Mouse (Mus musculus): ENCODE measurements around the gene Cct3. TPM values are rescaled to one million over a fixed set of nuclear protein-coding genes. Genes with fewer than 3 reads are reported as not detected.

Cct3 gene
- 594 and 602 TPM in 2 replicates for polyA plus RNA-seq (2014; fragmentation: Nextera tagmentation; extraction: Ambion mirVana)

- peak within 1 kb of the TSS; percentile 85 for H3K4me2 ChIP-seq
- peak; percentile 99 for ATAC-seq (ENCODE audit: insufficient read depth)
- peaks cover 36% of the 10 kb centered on the region for H3K36me3 ChIP-seq (ENCODE audit: insufficient read depth)
- H3K9ac ChIP-seq = peak within 1 kb of the TSS; percentile 79
- H3K4me3 ChIP-seq (ENCODE audit: low read depth, low read length) = peak within 1 kb of the TSS; percentile 68
- H3K9me3 ChIP-seq (ENCODE audit: low read depth, low read length) = no peaks in the 10 kb centered on the region
- peak; percentile 40 for TF ChIP-seq CTCF (IDR thresholded peaks at IDR 0.05; ENCODE audit: low read depth)
- peak; percentile 99 for DNase-seq
- H3K27ac ChIP-seq (ENCODE audit: low read depth) = peak within 1 kb of the TSS; percentile 96
- H3K4me1 ChIP-seq (ENCODE audit: insufficient read depth) = peaks cover 5% of the 10 kb centered on the region
- no peaks in the 10 kb centered on the region for H3K27me3 ChIP-seq (ENCODE audit: insufficient read depth, low read length)
- WGBS = under 1% methylated on average over 44 of the region's 44 CpGs
Observed at GRCm38 (mm10) chr3:88296561-88297318, at the start of gene Cct3, which contains the start of gene Tsacc. Gene Cct3, plus strand, starts transcription at chr3:88297116. Gene Tsacc, minus strand, starts transcription at chr3:88296999.

- no peak overlapping the region for H3K4me3 ChIP-seq (ENCODE audit: low read depth, low read length)
- TF ChIP-seq CTCF (IDR thresholded peaks at IDR 0.05; ENCODE audit: low read depth) = no peak
- no peak overlapping the region for H3K4me2 ChIP-seq
- ATAC-seq (ENCODE audit: insufficient read depth) (no peak), DNase-seq (no peak)
- no peak overlapping the region for H3K9ac ChIP-seq
- WGBS = 61% methylated on average over 9 of the region's 9 CpGs
- H3K4me1 ChIP-seq (ENCODE audit: insufficient read depth) = no peaks in the 10 kb centered on the region
- no peak overlapping the region for H3K27ac ChIP-seq (ENCODE audit: low read depth)
- H3K27me3 ChIP-seq (ENCODE audit: insufficient read depth, low read length) = peaks cover 17% of the 10 kb centered on the region
- no peaks in the 10 kb centered on the region for H3K36me3 ChIP-seq (ENCODE audit: insufficient read depth)
- no peaks in the 10 kb centered on the region for H3K9me3 ChIP-seq (ENCODE audit: low read depth, low read length)
Observed at GRCm38 (mm10) chr3:88247666-88248065, 49.2 kb upstream of the Cct3 start.

GRCm38 (mm10) chr3:88248406-88248805 lies 48.5 kb upstream of the Cct3 start:
- no peak for DNase-seq
- no peak overlapping the region for H3K9ac ChIP-seq
- no peaks in the 10 kb centered on the region for H3K4me1 ChIP-seq (ENCODE audit: insufficient read depth)
- TF ChIP-seq CTCF (IDR thresholded peaks at IDR 0.05; ENCODE audit: low read depth) = no peak
- ATAC-seq (ENCODE audit: insufficient read depth) = no peak
- H3K4me3 ChIP-seq (ENCODE audit: low read depth, low read length) = no peak overlapping the region
- no peak overlapping the region for H3K4me2 ChIP-seq
- H3K27me3 ChIP-seq (ENCODE audit: insufficient read depth, low read length) = peaks cover 17% of the 10 kb centered on the region
- H3K36me3 ChIP-seq (ENCODE audit: insufficient read depth) = no peaks in the 10 kb centered on the region
- H3K27ac ChIP-seq (ENCODE audit: low read depth) = no peak overlapping the region
- H3K9me3 ChIP-seq (ENCODE audit: low read depth, low read length) = no peaks in the 10 kb centered on the region
- WGBS = 79% methylated on average over 11 of the region's 11 CpGs

GRCm38 (mm10) chr3:88252739-88253138 lies 44.2 kb upstream of the Cct3 start:
- Histone ChIP-seq H3K27me3 (ENCODE audit: insufficient read depth, low read length) (peaks cover 33% of the 10 kb centered on the region), H3K4me3 (ENCODE audit: low read depth, low read length) (no peak overlapping the region), H3K36me3 (ENCODE audit: insufficient read depth) (no peaks in the 10 kb centered on the region), H3K9me3 (ENCODE audit: low read depth, low read length) (no peaks in the 10 kb centered on the region), H3K27ac (ENCODE audit: low read depth) (no peak overlapping the region), H3K9ac (no peak overlapping the region), H3K4me2 (no peak overlapping the region), H3K4me1 (ENCODE audit: insufficient read depth) (no peaks in the 10 kb centered on the region)
- no peak for TF ChIP-seq CTCF (IDR thresholded peaks at IDR 0.05; ENCODE audit: low read depth)
- DNase-seq (no peak), ATAC-seq (ENCODE audit: insufficient read depth) (no peak)
- WGBS = 61% methylated on average over 6 of the region's 6 CpGs

- peak; percentile 34 for DNase-seq
- Histone ChIP-seq H3K4me1 (ENCODE audit: insufficient read depth) (no peaks in the 10 kb centered on the region), H3K27me3 (ENCODE audit: insufficient read depth, low read length) (peaks cover 33% of the 10 kb centered on the region), H3K4me3 (ENCODE audit: low read depth, low read length) (peak within 1 kb of the TSS; percentile 39), H3K9ac (peak within 1 kb of the TSS; percentile 40), H3K4me2 (peak within 1 kb of the TSS; percentile 66), H3K9me3 (ENCODE audit: low read depth, low read length) (no peaks in the 10 kb centered on the region), H3K27ac (ENCODE audit: low read depth) (no peak within 1 kb of the TSS), H3K36me3 (ENCODE audit: insufficient read depth) (no peaks in the 10 kb centered on the region)
- no peak for TF ChIP-seq CTCF (IDR thresholded peaks at IDR 0.05; ENCODE audit: low read depth)
- ATAC-seq (ENCODE audit: insufficient read depth) = no peak
- 2% methylated on average over 34 of the region's 34 CpGs for WGBS
Observed at GRCm38 (mm10) chr3:88254268-88254926, 42.5 kb upstream of the Cct3 start, which contains the start of gene Rhbg. Gene Rhbg, minus strand, starts transcription at chr3:88254709.

- H3K27ac ChIP-seq (ENCODE audit: low read depth) = no peak overlapping the region
- 38% methylated on average over 6 of the region's 6 CpGs for WGBS
- H3K4me2 ChIP-seq = no peak overlapping the region
- no peak overlapping the region for H3K4me3 ChIP-seq (ENCODE audit: low read depth, low read length)
- no peak for TF ChIP-seq CTCF (IDR thresholded peaks at IDR 0.05; ENCODE audit: low read depth)
- peaks cover 33% of the 10 kb centered on the region for H3K27me3 ChIP-seq (ENCODE audit: insufficient read depth, low read length)
- no peaks in the 10 kb centered on the region for H3K4me1 ChIP-seq (ENCODE audit: insufficient read depth)
- no peaks in the 10 kb centered on the region for H3K36me3 ChIP-seq (ENCODE audit: insufficient read depth)
- peak; percentile 80 for DNase-seq
- peak; percentile 93 for ATAC-seq (ENCODE audit: insufficient read depth)
- no peak overlapping the region for H3K9ac ChIP-seq
- no peaks in the 10 kb centered on the region for H3K9me3 ChIP-seq (ENCODE audit: low read depth, low read length)
Observed at GRCm38 (mm10) chr3:88255950-88256349, 41.0 kb upstream of the Cct3 start.

- Histone ChIP-seq H3K4me3 (ENCODE audit: low read depth, low read length) (no peak overlapping the region), H3K9ac (no peak overlapping the region), H3K4me1 (ENCODE audit: insufficient read depth) (no peaks in the 10 kb centered on the region), H3K27me3 (ENCODE audit: insufficient read depth, low read length) (peaks cover 33% of the 10 kb centered on the region), H3K4me2 (no peak overlapping the region), H3K9me3 (ENCODE audit: low read depth, low read length) (no peaks in the 10 kb centered on the region), H3K27ac (ENCODE audit: low read depth) (no peak overlapping the region), H3K36me3 (ENCODE audit: insufficient read depth) (no peaks in the 10 kb centered on the region)
- WGBS = 48% methylated on average over 7 of the region's 7 CpGs
- no peak for TF ChIP-seq CTCF (IDR thresholded peaks at IDR 0.05; ENCODE audit: low read depth)
- DNase-seq = no peak
- no peak for ATAC-seq (ENCODE audit: insufficient read depth)
Observed at GRCm38 (mm10) chr3:88256382-88256781, 40.5 kb upstream of the Cct3 start.

Data from lung, embryonic 14.5 days (tissue).